Mouse (Mus musculus) monocyte, adult 59 days (primary cell): ENCODE data around the gene Upk3bl. TPM values are rescaled to one million over a fixed set of nuclear protein-coding genes. Genes with fewer than 3 reads are reported as not detected.

ENCODE experiments used
- total RNA-seq, 2 experiments: library from RNA; stranded (reverse); gene quantifications; one replicate each; pipeline ENCODE4 v1.2.4; 2023

Upk3bl gene
- total RNA-seq, result not detected

DNA sequence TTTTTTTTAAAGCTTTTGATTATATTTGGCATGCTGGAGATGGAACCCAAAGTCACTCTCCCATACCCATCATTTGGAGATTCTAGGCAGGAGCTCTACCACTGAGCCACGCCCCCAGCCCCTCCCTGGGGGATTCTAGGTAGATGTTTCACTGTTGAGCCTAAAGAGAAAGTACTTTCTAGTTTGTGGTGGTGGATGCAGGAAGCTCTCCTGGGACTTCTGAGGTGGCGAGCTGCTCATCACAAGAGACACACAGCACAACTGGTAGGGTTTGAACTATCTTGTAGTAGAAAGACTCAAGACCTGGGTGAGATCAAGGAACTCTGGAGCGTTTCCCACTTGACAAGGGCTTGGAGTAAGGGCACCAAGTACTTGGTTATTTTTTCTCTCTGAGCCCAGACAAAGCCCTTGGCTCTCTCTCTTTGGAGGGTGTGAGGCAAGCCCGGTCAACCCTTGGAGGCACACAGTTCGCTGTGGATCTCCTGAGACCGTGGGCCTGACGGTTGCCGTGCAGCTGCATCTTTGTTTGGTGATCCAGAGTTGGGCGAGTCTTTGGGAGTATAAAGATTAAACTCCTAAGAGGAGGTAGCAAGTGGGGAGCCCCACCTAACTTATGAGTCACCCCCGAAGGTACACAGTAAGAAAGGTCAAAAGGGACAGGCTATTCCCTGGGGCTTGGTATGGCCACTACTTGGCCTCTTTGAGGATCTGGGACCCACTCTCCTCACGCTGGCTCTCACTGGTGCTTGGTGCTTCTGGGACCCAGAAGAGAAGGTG, at the start of gene Upk3bl:
Upk3bl (plus strand) TSS at position 192 of the 777 bp plus-strand sequence.

DNA sequence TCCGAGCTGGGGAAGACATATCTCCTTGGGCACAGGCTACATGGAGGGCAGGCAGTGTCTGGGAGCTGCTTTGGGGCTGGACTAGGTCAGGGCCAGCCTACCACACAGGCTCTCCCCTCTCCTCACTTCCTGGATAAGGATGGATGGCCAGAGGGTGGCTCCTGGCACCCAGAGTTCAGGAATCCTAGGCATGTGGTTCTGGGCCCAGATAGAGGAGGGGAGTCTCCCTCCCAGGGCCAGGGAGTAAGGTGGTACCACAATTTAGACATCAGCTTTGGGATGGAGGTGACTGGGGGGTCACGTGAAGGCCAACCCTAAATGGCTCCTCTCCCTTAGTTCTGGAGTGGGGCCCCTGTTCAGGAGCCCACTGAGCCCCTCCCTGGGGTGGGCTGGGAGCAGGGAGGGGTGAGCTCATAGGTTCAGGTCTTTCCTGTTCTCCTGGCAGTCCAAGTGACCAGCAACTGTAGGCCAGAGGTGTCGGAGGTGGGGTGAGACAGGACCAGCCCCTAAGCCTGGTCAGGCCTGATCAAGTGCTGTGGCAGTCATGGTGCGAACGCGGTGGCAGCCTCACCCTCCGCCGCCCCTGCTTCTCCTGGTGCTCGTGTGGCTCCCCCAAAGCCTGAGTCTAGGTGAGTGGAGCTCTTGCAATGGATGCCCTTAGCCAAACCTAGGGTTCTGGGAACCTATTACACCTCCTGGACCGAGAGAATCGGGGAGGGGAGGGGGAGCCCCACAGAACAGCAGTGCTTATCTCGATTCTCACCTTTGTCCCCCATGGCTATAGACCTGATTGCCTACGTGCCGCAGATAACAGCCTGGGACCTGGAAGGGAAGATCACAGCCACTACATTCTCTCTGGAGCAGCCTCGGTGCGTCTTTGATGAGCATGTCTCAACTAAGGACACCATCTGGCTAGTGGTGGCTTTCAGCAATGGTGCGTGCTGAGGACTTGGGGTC, 15.8 kb upstream of the Upk3bl start, which contains the start of gene Upk3b:
Upk3b (plus strand) TSS at position 239 of the 957 bp plus-strand sequence.

DNA sequence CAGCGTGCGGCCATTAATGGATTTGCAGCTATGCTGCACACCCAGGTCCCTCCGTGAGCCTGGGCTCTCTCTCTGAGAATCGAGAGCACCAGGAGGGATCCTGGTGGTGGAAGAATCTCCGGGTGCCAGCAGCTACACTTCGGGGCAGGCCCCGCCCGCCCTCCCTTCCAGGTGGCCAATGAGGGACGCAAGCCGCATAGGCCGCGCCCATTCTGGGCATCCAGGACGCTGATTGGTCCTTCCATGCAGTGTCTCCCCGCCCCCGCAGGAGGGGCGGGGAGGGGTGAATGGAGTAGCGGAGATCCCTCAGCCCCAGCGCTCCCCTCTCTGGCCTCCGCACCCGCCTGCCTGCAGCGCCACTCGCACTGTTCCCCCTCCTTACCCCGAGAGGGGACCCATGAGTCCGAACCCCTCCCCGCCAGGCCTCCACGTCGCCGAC, 29.4 kb downstream of the Upk3bl start, which contains the start of gene Rasa4:
Rasa4 (plus strand) TSS at position 248 of the 439 bp plus-strand sequence.

Other genes with a start within 250 kb of the Upk3bl start
- not detected for gene Srrm3, start 247.6 kb upstream of the Upk3bl start, total RNA-seq
- 1 to 10 TPM; 1.8 to 1.9 TPM for gene Hspb1, start 166.6 kb upstream of the Upk3bl start, total RNA-seq
- gene Ywhag, start 119.9 kb upstream of the Upk3bl start, total RNA-seq, result 100 to 1,000 TPM; 183 to 200 TPM
- gene Ssc4d, start 80.0 kb upstream of the Upk3bl start, total RNA-seq, result 1 to 10 TPM; 1.7 to 2.4 TPM
- gene Zp3, start 74.4 kb upstream of the Upk3bl start, total RNA-seq, result not detected
- 10 to 100 TPM; 24.5 to 26.7 TPM for gene Dtx2, start 59.7 kb upstream of the Upk3bl start, total RNA-seq
- gene Upk3b, start 16.0 kb upstream of the Upk3bl start, total RNA-seq, result 1 to 10 TPM; 1.2 to 1.4 TPM
- 100 to 1,000 TPM; 180 to 213 TPM for gene Rasa4, start 29.4 kb downstream of the Upk3bl start, total RNA-seq
- gene Polr2j, start 62.1 kb downstream of the Upk3bl start, total RNA-seq, result 10 to 100 TPM; 64.1 to 69.2 TPM
- 10 to 100 TPM; 39.1 to 40.0 TPM for gene Lrwd1, start 81.6 kb downstream of the Upk3bl start, total RNA-seq
- 10 to 100 TPM; 10.4 to 11.6 TPM for gene Alkbh4, start 81.7 kb downstream of the Upk3bl start, total RNA-seq
- 10 to 100 TPM; 43.0 to 46.5 TPM for gene Orai2, start 116.2 kb downstream of the Upk3bl start, total RNA-seq
- 10 to 100 TPM; 17.2 to 19.3 TPM for gene Prkrip1, start 144.5 kb downstream of the Upk3bl start, total RNA-seq
- gene Sh2b2, start 192.1 kb downstream of the Upk3bl start, total RNA-seq, result 10 to 100 TPM; 47.1 to 47.7 TPM